Mouse (Mus musculus) T-helper 1 cell (primary cell): Measurements from ENCODE around the gene 2010300C02Rik.

Source experiments
- in situ Hi-C: fragments of 300-600 bp; cut with MboI, MseI; formaldehyde crosslinking; loops from one replicate; pipeline ENCODE4 v1.15.1; 2025; ENCODE audit warnings: high pct_unique_total_duplicates

The 2010300C02Rik gene

DNA sequence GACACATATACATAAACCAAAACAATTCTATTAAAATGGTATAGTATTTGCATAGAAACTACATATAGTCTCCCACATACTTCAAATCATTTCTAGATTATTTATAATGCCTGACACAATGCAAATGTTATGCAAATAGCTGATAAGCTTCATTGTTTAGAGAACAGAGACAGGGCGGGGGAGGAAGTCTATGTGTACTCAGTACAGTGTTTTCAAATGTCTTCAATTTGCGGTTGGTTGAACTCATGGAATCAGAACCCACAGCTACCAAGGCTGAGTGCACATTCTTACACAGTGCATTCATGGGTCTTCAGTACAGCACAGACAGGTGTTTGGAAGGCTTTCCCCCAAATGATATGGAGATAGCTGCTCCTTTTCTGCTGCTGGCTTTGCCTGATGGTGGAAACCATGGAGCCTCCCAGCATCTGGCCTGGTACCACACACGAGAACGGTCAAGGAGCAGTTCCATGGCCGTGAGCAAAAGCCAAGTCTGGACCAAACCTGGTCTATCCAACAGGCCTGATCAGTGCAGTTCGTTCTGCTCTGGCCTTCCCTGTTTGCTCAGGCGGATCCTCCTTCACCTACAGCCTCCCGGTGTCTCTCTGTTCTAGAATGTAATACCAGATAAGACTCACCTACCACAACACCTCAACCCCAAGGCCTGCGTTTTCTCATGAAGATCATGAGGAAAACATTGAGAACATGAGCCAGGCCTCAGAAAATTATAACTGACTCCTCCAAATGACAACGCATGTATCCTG is 8.1 kb downstream of the 2010300C02Rik start:
- in situ Hi-C loops: no loop called here

DNA sequence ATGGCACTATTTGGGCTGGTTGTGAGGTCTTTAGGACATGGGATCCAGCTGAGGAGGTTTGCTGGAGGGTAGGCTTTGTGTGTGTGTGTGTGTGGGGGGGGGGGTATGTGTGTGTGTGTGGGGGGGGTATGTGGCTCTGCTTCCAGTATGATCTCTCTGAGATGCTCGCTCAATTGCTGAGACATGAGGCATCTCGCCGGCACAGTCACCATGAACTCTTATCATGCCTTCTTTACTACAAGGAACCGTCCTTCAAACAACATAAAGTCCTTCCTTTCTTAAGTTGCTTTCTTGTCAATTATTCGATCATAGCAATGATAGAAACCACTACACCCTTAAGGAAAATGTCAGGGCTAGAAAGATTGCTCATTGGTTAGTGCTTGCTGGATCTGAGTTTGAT is 8.8 kb downstream of the 2010300C02Rik start:
- in situ Hi-C loops: no loop called here

DNA sequence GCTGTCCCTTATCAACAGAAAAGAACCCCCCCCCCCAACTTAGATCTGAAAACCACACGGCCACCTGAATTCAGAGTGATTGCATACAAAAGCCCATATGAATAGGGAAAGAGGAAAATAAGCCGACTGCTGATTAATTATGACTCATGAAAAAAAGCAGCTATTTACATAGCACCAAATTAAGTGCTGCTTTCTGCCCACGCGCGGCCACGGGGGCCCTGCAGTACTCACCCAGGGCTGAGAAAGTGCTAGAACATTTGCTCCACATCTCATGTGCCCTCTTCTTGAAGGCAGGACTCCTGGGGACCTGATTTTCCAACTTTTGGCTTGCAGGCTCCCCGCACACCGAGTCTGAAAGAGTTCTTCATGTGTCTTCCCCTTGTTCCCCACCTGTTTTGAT is 10.1 kb downstream of the 2010300C02Rik start:
- in situ Hi-C loops: no loop called here

DNA sequence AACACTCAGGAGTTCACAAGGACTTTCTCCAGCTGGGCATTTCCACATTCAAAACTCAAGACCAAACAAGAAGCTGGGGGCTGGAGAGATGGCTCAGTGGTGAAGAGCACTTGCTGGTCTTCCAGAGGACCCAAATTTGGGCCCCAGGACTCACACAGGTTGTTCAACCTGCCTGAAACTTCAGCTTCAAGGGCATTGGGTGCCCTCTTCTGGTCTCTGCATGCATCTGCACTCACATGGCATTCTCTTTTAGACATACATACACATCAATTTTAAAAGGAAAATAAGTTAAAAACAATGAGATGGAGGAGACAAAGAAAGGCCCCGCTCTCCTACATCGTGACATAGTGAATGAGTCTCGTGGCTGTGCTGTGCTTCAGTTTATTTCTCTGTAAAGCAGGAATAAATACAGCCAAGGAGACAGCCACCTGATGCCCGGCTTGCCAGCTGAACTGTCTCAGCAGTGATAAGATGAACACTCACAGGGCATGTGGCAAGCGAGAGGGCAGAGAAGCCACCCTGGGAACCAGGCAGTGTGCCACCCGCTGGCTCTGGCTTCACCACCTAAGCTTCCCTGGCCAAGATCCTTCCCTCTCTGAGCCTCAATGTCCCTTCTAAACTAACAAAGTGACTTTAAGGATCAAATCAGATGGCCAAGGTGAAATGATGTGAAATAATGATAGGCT is 11.5 kb downstream of the 2010300C02Rik start:
- in situ Hi-C loops: no loop called here

DNA sequence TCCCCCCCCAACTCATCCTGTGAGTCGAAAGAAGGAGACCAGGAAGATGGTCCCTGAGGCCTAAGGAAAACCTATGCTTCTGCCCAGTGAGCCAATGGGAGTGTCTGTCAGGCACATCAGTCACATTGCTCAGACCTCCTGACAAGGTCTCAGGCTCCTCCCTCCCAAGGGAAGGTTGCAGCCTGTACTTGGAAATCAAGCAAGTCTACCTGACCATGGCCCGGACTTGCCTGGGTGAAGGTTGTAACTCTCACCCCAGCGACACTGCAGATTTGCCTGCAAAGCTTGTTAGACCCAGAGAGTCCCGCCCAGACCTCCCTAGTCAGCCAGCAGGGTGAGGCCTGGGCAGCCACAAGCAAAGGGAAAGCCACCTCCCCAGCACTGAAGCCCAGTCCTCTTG is 17.6 kb downstream of the 2010300C02Rik start:
- in situ Hi-C loops: no loop called here

DNA sequence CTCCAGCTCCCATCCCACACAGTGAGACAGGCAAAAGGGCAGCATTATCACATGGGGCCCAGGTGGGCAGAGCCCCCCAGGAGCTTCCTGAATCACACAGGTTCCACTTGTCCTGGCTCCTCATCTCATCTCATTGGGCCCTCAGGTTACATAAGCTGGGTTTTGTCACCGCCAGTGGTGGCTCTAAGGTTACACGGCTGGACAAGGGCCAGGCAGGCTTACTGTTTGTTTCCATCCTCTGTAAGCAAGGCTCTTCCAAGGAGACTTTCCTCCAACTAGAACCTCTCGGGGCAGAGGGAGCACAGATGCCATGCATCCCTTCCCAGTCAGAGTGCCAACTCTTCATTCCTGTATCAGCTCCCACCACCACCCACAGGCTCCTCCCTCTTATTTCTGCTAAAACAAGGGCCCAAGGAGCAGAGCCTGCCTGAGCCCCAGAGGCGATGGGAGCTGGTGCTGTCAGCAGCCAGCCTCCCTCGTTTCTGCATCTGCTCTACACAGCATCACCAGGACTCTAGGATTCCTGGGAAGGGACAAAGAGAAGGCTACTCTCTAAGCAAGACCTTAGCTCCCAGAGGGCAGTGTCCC is 20.9 kb downstream of the 2010300C02Rik start:
- in situ Hi-C loops: no loop called here

DNA sequence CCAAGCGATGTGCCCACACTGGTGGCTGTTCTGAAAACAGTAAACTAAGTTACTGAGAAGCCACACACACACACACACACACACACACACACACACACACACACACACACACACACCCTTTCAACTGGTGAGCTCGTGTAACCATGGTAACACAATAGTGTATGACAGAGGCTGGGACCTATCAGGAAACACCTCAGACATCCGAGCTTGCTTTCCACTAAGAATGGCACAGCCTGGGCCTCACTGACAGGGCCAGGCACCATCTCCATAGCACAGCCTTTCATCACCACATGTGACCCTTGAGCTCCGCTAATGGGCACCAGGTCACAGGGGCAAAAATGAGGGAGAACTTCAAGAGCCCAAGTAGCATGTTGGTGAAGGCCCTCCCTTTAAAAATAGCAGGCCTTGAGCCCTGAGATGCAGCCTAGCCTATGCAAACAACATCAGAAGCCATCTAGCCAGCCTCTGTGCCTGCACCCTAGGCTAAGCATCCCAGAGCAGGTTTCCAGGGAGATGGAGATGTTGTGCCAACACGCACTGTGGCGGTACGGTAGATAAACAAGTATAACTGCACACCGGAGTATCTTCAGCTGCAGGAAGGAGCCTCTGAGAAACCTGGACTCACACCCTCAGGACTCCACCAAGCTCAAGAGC is 21.6 kb downstream of the 2010300C02Rik start:
- in situ Hi-C loops: no loop called here

DNA sequence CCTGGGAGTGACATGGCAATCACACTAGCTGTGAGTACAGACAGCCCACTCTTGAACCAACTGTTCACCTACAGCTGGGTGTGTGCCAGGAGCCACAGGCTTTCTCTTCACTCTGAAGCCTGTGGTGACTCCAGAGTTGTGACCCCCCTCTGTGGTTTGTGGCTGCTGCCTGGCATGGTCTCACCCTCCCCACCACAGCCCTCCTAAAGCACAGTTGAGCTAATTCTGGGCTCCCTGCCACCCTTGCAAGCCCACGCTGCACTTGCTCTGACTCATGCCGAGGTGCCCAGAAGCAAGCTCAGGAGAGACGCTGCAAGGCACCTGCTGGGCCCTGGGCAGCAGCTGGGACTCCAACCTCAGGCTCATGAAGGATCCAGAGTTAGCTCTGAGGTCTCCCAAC is 23.0 kb downstream of the 2010300C02Rik start:
- in situ Hi-C loops: no loop called here

DNA sequence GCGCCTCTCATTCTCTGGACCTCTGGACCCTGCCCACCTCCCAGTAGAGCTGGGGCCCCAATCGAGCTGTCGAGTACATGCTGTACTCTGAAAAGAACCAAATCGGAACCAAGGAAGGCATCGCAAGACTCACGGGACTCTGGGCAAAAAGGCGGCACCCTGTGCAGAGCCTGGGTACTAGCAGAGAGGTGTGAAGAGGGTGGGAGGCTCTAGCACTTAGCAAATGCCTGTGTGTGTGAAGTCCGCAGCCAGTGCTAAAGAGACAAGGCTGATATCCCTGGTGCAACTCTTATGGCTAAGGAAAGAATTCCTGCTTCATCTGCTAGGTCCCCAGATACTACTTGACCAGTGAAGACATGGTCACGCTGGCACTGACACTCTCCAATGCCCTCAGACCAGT is 24.2 kb downstream of the 2010300C02Rik start:
- in situ Hi-C loops: no loop called here

DNA sequence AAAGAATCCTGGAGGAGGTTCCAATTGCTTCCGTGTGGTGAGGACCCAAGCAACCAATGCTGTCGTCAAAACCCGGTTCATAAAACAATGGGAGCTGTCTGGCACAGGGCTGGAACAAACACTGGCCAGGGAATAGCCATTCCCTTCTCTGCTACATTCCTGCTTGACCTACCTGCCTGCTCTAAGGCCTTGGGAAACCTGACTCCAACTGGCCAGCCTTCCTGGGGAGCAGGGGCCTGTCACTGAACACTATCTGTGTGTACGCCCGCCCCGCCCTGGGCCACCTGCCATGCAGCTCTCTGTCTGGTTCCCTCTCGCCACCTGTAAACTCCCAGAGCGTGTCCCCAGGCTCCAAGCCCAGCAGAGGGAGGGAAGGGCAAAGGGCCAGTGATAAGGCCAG is 25.5 kb downstream of the 2010300C02Rik start:
- in situ Hi-C loops: no loop called here

DNA sequence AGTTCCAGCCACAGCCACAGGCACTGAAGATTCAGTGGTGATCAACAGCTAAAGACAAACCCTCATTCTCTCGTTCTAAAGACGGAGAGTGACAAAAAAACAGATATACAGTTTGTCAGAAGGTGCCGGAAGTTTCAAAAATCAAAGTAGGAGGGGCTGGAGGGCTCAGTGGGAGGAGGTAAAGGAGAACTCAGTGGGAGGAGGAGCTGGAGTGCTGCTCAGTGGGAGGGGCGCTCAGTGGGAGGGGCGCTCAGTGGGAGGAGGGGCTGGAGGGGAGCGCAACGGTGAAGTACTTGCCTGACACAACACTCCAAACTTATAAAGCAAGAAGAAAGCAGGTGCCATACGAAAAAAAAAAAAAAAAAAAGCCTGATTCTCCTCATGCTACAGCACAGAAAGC is 28.7 kb downstream of the 2010300C02Rik start:
- in situ Hi-C loops: no loop called here

DNA sequence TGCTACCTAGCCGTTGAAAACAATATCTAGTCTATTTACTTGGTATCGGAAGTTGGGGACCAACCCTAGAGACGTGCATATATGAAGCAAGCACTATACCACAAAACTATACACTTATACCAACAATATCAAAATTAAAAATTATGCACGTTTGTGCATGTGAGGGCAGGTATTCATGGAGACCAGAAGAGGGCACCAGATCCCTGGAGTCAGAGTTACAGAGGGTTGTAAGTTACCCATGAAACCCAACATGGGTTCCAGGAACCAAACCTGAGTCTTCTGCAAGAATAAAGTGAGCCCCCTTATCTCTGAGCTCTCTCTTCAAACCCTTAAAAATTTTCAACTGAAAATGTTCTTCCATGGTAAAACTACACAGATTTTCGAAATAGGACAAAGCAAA is 29.2 kb downstream of the 2010300C02Rik start:
- in situ Hi-C loops: no loop called here

DNA sequence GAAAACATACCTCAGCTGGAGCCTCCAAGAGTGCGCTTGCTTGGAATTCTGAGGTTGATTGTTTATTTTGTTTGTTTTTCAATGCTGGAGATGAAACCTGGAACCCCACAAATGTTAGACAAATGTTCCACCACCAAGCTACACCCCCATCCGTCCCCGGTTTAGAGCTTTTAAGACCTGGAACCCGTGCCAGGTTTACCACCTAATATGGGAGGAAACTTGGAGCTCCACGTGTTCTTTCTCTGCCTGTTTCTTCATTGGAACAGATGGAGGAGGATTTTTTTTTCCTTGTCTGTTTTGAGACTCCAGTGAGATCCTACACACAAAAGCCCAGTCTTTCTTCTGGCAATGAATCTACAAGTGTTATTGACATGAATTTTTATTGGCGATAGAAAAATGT is 30.2 kb downstream of the 2010300C02Rik start:
- in situ Hi-C loops: no loop called here

DNA sequence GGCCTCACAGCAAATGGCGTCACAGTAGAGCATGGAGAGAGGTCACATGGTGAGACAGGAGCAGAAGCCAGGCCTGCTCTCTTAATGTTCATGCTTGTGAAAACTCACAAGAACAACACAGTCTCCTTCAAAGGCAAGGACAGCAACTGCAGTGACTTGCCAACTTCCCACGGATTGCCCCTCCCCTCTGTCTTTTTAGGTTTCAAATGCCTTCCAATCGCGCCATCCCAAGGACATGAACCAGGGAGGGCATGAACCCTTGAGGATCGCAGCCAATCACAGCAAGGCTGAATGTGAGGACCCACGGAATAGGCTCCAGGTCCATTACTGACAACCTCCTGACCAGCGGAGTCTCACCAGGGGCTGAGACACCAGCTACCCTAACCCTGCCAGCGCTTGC is 31.5 kb downstream of the 2010300C02Rik start:
- in situ Hi-C loops: no loop called here

DNA sequence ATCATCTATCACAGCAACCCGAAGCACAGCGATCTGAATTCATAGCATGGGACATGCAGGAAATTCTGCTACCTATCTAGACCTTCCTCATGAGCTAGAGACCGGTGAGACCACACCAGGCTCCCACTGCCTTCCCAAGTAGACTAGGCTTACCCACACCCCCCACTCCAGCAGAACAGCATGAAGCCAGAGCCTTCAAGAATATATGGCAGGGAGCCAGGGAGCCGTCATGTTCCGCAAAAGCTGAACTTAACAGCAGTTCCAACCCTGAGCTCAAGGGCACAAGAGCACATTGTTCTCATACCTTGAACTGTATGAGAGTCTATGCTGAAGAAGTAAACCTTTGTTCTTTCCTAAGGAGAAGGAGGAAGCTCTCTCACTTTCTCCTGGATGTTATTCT is 32.4 kb downstream of the 2010300C02Rik start:
- in situ Hi-C loops: no loop called here

DNA sequence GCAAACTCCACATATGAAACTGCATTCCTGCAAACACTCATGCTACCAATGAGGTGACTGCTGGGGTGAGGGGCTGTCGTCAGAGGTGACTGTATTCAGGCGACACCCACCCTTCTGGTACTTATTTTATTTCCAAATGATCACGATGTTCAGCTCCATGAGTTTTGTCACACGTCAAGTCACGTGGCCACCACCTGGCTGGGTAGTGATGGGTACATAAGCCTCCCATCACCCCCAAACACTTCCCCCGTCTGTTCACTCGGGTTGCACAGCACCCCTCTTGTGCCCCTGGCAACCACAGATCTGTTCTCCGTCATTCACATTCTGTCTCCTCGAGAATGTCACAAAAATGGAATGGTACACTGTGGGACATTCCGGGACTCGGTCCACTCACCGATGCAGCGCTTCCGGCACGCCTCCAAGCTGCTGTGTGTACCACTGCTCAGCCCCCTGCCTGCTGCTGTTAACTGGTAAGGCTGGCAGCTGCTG is 32.9 kb downstream of the 2010300C02Rik start:
- in situ Hi-C loops: no loop called here

DNA sequence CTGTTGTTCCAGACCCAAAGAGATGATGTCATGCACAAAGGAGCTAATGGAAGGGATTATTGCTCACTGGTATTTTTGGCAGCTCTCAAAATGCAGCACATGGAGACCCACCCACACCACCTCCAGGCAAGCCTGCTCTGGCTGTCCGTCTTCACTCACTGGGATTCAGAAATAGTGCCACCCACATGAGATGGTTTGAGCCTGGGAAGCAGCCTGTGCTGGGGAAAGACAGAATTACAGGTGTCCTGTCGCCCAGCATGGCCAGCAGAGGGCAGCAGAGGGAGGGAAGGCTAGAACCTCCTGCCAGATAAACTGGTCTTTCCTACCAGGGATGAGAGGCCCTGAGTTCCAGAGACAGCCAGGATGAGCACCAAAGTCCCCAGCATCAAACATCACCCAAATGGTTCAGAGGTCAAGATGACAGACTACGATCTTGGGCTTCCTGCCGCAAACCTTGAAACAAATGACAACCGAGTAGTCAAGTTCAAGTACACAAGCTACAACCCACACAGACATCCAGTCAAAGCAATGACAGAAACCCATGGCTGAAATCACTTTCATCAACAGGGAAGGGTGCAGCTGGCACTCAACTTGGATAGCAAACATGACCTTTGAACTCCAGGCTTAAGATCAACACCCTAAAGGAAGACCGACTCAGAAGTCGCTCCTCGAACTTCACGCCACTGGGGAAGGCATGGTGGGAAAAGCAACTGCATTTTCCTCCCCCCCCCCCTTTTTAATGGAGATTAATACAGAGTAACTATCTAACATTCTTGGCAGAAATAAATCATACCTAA is 41.4 kb downstream of the 2010300C02Rik start:
- in situ Hi-C loops: loop anchor here (5.0 kb wide), 1 partner anchor 194 kb away; the partner anchor contains the start of gene Lipt1

DNA sequence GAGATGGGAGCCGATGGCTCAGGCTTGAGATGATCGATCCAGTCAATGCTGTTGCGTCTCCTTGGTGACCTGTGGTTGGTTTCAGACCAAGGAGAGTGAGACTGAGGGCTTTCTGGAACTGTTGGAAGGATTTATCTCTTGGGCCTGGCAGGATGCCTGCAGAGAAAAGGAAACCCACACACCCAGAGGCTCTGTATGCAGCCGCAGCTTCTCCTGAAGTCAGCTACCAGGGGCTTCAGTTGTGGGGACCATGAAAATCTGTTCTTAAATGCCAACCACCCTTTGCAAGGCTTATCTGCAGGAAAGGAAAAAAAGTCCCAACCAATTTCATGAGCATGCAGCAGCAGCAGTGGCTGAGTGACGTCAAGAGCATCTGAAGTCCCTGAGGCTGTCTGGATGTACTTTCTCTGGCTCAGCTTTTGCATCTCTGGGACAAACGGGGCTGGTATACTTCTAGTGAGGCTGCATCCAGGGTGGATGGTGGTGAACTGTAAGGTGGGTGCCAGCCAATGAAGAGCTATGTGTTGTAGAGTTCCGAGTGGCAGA is 42.8 kb downstream of the 2010300C02Rik start:
- in situ Hi-C loops: loop anchor here (5.0 kb wide), 1 partner anchor 195 kb away; the partner anchor contains the start of gene Lipt1

DNA sequence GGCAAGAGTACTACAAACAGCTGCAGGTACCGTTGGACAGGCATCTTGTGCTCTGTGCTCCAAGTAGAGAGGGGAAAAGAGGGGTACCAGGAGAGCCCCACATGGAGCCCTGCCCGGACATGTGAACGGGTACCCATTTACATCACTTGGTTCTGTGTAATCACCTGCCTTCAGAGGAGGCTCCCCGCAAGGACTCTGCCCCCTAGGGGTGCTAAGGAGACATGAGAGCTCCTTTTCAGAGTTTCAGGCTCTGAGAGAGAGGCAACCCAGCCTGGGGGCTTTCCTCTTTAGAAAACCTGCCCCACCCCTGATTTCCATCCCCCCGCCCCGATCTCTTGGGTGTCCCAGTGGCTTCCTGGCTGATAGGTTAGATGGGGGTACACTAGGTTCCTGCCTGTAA is 44.4 kb downstream of the 2010300C02Rik start:
- in situ Hi-C loops: loop anchor here (5.0 kb wide), 1 partner anchor 197 kb away; the partner anchor contains the start of gene Lipt1

DNA sequence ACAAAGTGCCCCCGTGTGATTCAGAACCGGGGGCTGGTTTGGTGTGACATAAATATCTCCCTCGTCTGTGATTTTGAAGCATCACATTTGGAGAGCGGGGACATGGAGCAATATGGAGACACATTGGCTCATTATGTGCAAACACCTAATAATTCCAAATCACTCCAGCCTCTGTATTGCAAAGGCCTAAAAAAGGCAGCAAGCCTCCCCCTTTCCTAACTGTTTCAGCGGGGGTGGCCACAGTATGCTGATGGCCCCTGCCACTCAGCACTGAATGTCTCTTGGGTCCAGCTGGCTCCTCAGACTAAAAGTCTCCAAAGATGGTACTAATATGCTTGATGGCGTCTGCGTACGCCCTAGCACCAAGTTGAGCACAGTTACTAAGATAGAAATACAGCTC is 45.6 kb downstream of the 2010300C02Rik start:
- in situ Hi-C loops: no loop called here

DNA sequence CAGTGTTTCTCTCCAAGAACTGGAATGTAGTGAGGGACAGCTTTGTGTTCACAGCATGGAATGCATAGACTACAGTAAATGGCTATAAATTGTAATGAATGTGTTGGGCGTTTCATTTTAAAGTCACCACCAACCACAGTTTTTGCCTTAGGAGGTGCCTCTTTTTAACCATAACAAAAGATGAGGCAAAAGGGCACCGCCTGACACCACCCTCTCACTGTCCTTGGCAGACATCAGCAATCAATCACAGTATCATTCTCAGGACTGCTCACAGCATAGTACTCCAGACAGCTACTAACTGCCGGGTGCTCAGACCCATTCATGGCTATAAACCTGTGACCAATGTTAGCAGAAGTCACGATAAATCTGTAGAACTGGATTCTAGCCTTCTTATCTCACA is 48.6 kb downstream of the 2010300C02Rik start:
- in situ Hi-C loops: no loop called here
